Mouse (Mus musculus): ENCODE measurements around the gene Vmn1r71.
"Not testable (repeated sequence)": the region's sequence is repeated elsewhere in the genome, so short reads cannot be mapped to it uniquely, and the experiment has no call there.

Vmn1r71 gene

GRCm38 (mm10) chr7:10754264-10754663, at the start of gene Vmn1r71:
Vmn1r71 (minus strand) TSS chr7:10754364.
- no peak for DNase-seq (ENCODE audit: low spot score)

- DNase-seq (ENCODE audit: low spot score): not testable (repeated sequence)
Measured at GRCm38 (mm10) chr7:10757551-10757950, 3.4 kb upstream of the Vmn1r71 start.

Measured in urinary bladder, postnatal 25 days (tissue).